Mouse (Mus musculus) T-helper 2 cell (primary cell): ENCODE data around the gene Qsox2.

ENCODE experiments used
- in situ Hi-C: fragments of 300-600 bp; cut with MboI, MseI; formaldehyde crosslinking; loops from one replicate; pipeline ENCODE4 v1.15.1; 2025; ENCODE audit warnings: high pct_unique_total_duplicates

Qsox2 gene

GRCm38 (mm10) chr2:26237290-26237782 is at the start of gene Qsox2:
Gene Qsox2 (minus strand): TSS chr2:26237525.
- in situ Hi-C loops: loop anchor here (10.0 kb wide), 1 partner anchor 253 kb away; the partner anchor contains the start of gene Camsap1

DNA sequence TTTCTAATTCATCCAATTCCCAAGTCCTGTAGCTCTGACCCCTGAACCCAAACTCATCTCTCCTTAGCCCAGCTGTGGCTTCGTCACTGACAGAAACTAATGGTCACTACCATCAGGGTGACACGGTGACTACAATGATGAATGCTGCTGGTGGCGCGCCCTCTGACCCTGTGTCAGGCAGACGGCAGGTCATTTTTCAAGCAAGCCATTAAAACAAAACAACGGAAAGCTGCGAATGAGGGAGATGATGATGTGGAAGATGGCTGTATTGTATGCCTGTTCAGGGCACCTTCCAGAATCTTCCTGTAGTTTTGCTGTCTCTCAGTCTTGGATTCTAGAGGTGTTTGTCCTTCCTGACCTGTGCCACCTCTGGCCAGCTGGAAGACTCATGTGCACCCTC is 49.1 kb upstream of the Qsox2 start:
- in situ Hi-C loops: loop anchor here (10.0 kb wide), 2 partner anchors 522 to 888 kb away; partner anchors contain the start of gene Lcn3

DNA sequence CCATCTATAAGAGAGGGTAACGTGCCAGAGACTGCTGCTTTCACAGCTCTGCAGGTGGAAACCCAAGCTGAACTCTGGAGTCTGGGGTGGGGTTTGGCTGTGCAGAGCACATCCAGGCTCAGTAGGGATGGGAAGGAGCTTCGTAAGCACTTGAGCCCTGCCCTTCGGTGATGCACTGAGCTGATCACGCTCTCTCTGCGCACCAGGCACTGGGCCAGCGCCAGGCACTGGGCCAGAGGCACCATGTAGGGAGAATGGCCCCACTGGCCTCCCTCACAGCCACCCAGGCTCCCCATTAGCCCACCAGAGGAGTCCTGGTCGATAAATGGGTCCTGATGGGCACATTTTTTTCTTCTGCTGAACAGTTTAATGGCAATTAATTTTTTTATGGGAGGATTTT is 48.5 kb upstream of the Qsox2 start:
- in situ Hi-C loops: loop anchor here (10.0 kb wide), 2 partner anchors 521 to 889 kb away; partner anchors contain the start of gene Lcn3

DNA sequence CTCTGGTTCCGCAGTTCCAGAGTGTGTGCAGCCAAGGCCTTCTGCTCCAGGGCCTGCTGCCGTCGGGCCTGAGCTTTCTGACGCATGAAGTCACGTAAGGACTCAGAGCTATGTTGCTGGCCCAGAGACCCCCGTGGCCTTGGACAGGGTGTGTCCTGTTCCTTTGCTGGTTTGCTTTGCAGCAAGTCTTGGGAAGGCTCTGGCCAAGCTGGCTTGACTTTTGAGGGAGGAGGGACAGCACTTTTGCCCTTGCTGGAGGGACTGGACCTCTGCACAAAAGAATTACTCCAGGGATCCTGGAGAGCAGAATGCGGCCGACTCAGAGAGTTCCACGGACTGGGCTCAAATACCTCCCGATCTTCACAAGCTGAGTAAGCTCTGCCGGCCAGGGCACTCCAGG is 43.3 kb upstream of the Qsox2 start:
- in situ Hi-C loops: loop anchor here (10.0 kb wide), 2 partner anchors 516 to 894 kb away; partner anchors contain the start of gene Lcn3

GRCm38 (mm10) chr2:26279712-26280111 is 42.4 kb upstream of the Qsox2 start:
- in situ Hi-C loops: loop anchor here (10.0 kb wide), 2 partner anchors 515 to 895 kb away; partner anchors contain the start of gene Lcn3

DNA sequence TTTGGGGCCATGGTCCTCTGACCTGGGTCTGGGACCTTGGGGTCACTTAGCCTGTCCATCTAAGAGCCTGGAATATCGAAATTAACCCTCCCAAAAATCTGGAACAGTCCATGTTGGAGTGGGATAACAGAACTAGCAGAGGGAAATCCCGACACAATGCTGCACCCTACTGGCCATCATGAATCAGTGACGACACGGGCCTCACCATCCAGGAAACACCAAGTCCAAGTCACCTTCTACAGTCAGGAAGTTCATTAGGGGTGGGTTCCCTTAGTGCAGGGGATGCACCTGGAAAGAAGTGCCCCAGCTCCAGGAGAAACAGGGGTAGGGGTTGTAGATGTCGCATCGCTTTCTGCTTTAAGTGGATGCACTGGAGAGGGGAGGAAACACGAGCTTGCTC is 36.3 kb upstream of the Qsox2 start:
- in situ Hi-C loops: no loop called here

DNA sequence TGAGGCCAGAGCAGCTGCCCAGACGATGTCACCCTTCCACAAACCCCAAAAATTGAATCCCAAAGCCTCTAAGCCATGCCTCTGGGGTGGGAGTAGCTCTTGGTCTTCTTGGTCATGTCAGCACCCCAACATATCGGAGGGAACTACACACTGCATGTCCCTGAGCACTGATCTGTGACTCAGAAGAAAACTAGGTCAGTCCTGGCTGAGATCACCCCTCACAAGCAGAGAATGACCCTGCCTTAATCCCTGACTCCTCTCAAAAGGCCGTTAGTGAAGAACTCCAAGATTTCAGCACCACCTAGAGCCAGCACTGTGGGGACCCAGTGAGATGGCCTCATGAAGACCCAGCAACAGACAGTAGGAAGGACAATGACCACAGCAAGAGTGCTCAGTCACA is 30.9 kb upstream of the Qsox2 start:
- in situ Hi-C loops: loop anchor here (5.0 kb wide), 1 partner anchor 56 kb away; no protein-coding TSS in a partner anchor

DNA sequence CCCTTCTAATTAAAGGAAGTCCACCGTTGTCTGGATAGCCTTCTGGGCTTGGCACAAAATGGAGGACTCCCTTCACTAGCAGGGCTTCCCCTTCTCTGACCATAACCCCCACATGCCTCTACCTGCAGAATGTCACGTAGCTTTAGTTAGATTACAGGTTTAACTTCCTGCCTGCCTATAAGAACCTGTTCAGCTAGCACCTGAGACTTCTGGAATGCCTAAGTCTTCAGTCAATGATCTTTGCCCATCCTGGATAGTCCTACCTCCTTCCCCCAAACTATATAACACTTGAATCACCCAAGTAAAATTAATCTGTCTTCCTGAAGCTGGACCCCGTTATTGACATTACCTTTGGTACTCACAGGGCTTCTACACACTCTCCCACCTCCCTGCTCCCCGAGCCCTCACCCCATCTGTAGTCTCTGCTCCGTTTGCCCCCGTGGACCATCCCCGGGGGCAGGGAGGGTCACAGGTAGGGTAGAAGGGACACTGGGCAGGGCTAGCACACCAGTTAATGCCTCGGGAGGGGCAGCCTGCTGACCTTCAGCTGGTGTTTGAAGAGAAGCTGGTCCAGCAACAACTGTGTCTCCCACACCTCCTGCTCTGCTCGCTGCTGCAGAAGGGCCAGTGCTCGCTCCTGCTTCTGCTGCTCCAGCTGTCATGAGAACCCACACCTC is 28.9 kb upstream of the Qsox2 start:
- in situ Hi-C loops: loop anchor here (5.0 kb wide), 1 partner anchor 54 kb away; no protein-coding TSS in a partner anchor

- in situ Hi-C loops: loop anchor here (5.0 kb wide), 1 partner anchor 53 kb away; no protein-coding TSS in a partner anchor
These were observed 27.8 kb upstream of the Qsox2 start for GRCm38 (mm10) chr2:26265095-26265494.

- in situ Hi-C loops: loop anchor here (5.0 kb wide), 1 partner anchor 52 kb away; no protein-coding TSS in a partner anchor
These were observed 27.3 kb upstream of the Qsox2 start for GRCm38 (mm10) chr2:26264646-26265045.

GRCm38 (mm10) chr2:26257315-26258096 is 20.2 kb upstream of the Qsox2 start:
- in situ Hi-C loops: no loop called here

- in situ Hi-C loops: no loop called here
These were observed 17.5 kb upstream of the Qsox2 start for GRCm38 (mm10) chr2:26254816-26255215.

DNA sequence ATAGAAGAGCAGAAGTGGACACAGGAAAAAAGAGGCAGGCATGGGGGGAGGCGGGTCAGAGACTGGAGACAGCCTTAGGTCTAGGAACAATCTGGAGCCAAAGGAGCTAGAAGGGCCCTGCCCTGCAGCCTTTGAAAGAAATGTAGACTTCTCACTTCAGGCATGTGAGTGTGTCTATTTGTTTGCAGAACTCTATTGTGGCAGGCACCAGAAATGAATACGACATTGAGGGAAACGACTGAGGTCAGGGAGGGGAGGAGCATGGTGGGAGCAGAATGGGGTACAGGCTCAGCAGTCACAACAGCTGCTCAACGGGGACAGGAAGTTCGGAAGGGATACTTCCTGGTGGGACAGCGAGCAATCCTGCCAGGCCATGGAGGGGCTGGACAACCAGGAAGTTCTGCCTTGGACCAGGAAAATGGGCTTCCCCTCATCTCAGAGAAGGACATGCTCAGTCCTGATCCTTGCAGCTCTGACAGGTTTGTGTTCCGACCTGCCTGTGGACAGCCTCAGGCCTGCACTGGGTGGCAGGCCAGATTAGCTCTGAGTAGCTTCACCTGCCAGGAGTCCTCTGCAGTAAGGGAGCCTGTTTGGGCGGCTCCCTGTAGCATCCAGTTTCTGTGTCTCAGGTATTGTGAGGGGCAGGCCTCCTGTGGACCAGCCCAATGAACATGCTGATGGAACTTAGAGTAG is 15.3 kb upstream of the Qsox2 start:
- in situ Hi-C loops: no loop called here

- in situ Hi-C loops: no loop called here
These were observed 10.2 kb upstream of the Qsox2 start for GRCm38 (mm10) chr2:26247531-26247930.

DNA sequence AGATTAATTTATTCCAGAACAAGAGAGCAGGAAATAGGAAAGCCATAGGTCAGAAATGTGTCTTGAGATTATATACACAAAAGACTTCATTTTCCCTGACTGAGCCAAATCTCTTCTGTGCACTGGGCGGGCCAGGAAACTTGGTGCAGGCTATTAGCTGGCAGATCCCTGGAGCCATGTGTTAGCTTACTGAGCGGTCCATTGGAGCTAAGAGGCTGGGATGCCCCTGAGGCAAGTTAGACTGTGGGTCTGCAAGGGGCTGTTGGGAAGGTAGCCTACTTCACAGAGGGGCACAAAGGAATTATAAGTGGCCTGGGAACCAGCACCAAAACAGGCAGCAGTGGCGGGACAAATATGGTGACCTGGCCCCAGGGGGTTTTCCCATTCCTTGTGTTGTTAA is 3.5 kb upstream of the Qsox2 start:
- in situ Hi-C loops: no loop called here

DNA sequence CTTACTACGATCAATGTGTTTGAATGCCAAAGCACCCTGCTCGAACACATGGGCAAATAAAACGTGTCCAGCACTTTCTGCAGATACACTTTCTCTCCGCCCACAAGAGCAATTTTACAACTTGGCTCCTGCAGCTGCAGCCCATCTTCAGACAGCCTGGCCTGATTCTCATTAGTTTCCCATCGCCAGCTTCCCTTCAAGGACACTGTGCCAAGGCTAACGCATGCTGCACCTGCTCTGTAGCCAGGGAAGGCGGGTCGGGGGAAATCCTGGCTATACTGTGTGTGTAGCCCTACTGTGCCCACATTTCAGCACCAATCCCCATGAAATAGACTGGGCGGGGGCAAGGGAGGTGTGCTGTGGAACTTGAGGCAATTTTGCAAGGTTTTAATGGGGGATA is 3.0 kb upstream of the Qsox2 start:
- in situ Hi-C loops: no loop called here

- in situ Hi-C loops: loop anchor here (10.0 kb wide), 1 partner anchor 252 kb away; the partner anchor contains the start of gene Camsap1
These were observed 540 bp downstream of the Qsox2 start for GRCm38 (mm10) chr2:26236681-26237289.

DNA sequence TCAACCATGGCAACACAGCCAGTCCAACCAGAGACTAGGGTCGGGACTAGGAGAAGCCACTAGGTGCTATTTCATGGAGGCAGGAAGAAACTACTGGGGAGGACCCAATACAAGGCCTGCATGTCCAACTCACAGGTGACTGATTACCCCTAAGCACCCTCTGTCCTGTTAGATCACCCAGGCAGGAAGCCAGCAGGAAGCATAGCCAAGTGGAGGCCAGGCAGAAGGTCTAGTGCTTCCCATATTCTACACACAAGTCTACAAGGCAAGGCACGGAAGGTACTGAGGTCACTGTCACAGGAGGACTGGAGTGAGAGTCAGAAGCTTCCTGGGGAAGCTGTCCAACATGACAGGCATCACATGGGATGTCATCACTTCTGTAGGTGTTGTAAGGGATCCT is 2.6 kb downstream of the Qsox2 start:
- in situ Hi-C loops: loop anchor here (5.0 to 10.0 kb wide), 2 partner anchors 82 to 250 kb away; partner anchors contain the start of gene Camsap1

DNA sequence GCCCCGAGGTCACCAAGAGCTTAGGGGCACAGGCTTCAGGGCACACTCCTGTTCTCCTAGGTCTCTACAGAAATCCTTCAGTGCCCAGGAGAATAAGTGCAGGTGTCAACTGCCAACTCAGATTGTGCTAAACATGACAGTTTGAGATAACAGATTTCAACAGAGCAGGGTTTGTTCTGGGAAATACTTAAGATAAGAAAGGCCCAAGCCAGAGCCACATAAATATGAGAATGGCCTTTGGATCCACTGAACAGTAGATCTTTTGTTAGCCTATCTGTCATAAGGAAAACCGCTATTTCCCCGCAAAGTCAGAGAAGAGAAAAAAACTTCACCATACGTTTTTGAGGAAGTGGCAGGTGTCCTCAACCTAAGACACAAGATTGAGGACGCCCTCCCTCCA is 3.1 kb downstream of the Qsox2 start:
- in situ Hi-C loops: loop anchor here (5.0 to 10.0 kb wide), 2 partner anchors 82 to 249 kb away; partner anchors contain the start of gene Camsap1

DNA sequence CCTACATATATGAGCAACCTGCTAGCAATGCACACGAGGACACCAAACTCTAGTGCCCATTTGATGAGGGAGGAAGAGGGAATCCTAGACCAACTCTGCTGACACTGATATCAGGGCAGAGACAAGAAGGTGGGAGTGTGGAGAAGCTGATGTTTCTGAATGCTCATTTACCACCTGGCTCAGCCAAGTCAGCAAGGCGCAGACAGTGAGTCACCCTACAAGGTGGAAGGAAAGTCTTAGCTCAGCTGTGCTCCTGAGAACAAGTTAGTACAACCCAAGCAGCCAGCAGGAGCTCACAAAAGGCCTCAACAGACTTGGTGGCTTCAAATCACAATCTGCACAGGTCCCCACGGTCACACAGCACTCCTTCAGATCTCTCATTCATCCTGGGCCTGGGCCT is 6.0 kb downstream of the Qsox2 start:
- in situ Hi-C loops: loop anchor here (5.0 to 10.0 kb wide), 2 partner anchors 79 to 247 kb away; partner anchors contain the start of gene Camsap1

DNA sequence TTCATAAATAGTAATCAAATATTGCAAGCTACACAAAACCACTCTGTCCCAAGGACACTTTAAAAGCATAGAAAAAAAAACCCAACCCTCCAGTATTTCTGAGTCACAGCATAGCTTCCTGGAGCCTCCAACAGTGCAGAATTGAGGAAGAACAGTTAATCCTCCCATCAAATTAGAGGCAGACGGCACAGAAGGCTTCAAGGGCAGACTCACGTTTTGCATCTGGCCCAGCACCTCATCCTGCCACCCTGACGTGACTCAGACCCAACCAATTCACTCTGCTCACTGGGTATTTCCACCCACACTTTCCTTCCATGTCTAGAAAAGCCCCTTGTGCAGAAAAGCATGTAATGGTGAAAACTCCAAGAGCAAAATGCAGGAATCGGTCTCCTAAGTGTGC is 7.1 kb downstream of the Qsox2 start:
- in situ Hi-C loops: loop anchor here (5.0 to 10.0 kb wide), 2 partner anchors 78 to 245 kb away; partner anchors contain the start of gene Camsap1
